Mouse (Mus musculus) spleen, embryonic (tissue): ENCODE measurements around the gene Fgf3.
"Not testable (repeated sequence)": the region's sequence is repeated elsewhere in the genome, so short reads cannot be mapped to it uniquely, and the experiment has no call there.

Experiments used
- CTCF ChIA-PET: fragments of 350-600 bp; sonication (Branson Sonifier 250); formaldehyde crosslinking; loops from one replicate; lab custom pipeline; 2022; lab: Charles Lee

Gene Fgf3

DNA sequence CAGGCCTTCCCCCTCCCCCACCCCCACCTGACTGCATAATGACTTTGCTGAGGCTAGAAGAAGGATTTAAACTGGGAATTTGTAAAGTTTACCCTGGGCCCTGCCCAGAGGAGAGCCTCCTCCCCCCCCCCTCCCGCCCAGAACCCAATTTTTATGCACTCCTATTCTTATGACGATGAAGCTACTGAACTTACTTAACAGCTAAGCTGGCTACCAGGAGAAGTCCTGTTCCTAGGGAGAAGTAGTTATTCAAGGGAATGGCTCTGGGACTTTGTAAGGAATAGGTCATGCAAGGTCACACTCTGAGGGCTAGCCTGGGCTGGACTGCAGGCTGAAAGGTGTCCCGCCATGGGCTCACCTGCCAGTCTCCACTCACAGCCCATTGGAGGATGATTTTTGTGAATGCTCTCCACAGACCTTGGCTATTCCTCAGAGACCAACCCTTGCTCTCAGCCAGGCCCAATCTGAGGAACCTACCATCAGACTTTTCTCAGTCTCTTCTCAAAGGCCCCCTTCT lies 20.0 kb downstream of the Fgf3 start:
- CTCF ChIA-PET, result interaction anchor here (0.6 kb wide), 1 partner anchor 951 kb away, joined by 8 read pairs; no protein-coding TSS in a partner anchor

DNA sequence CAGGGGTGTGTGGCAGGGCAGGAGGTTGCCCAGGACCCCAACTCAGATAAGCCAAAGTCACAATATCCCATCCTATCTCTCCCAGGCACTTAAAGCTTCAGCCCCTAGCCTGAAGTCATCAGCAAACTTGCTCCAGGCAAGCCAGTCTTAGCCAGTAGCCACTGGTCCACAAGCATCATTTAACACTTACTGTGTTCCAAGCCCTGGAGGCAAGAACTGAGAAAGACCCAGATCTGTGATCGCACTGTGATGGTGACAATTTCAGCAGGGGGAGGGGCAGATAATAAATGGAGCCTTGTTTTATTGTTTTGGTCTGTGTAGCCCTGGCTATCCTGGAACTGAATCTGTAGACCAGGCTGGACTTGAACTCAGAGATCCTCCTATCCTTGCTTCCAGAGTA lies 20.8 kb downstream of the Fgf3 start:
- CTCF ChIA-PET, result no interaction called here

DNA sequence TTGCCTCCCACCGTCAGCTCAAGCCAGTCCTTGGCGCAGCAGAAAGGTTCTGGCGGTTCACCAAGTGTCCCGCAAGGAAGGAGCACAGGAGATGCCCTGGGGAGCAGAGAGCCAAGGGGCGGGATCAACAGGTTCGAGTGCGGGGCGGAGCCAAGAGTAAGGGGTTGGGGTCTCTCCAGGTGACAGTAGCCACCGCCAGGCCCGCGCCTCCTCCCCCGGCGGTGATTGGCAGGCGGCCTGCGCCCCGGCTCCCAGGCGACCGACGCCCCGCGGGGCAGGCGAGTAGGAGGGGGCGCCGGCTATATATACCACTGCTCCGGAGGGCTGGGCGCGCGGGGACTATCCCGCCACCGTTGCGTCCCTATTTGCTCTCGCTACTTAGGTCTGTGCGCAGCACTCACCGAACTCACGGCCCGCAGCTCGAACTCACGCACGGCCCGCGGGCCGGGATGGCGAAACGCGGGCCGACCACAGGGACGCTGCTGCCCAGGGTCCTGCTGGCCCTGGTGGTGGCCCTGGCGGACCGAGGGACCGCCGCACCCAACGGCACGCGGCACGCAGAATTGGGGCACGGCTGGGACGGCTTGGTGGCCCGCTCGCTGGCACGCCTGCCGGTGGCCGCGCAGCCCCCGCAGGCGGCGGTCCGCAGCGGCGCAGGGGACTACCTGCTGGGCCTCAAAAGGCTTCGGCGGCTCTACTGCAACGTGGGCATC lies 23.3 kb downstream of the Fgf3 start:
- CTCF ChIA-PET, result no interaction called here

DNA sequence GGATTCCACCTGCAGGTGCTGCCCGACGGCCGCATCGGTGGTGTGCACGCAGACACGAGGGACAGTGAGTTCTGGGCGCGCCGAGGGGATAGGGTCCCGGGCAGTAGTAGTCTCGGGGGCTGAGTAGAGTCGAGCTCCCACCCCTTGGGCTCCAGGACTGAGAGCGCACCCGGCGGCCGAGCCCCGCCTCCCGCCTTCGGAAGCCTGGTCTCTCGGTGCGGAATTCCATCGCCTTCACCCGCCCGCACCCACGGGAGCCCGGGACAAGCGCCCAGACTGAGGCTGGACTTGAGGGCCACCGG lies 23.8 kb downstream of the Fgf3 start:
- CTCF ChIA-PET, result no interaction called here

DNA sequence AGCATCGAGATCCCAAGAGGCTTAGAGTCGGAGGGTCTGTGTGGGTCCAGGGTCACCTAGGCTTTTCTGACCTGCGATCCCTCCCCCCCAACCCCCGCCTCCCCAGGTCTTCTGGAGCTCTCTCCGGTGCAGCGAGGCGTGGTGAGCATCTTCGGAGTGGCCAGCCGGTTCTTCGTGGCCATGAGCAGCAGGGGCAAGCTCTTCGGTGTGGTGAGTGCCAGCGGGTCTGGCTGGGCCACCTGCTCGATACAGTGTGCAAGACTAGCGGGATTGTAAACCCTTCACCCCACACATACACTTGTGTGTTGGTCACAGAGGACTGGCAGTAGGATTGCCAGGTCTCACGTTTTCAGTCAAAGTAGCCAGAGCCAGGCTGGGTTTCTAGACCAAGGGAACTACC lies 24.2 kb downstream of the Fgf3 start:
- CTCF ChIA-PET, result no interaction called here

DNA sequence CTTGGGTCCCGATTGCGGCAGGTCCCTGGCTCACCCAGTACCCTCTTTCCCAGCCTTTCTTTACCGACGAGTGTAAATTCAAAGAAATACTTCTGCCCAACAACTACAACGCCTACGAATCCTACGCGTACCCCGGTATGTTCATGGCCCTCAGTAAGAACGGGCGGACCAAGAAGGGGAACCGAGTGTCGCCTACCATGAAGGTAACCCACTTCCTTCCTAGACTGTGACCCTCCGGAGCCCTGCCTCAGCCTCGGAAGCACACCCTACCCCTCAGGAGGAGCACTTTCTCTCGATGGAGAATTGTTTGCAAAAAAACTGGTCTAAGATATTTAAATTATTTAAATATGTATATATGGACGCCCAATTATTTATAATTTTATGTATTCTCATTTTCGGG lies 24.8 kb downstream of the Fgf3 start:
- CTCF ChIA-PET, result no interaction called here

DNA sequence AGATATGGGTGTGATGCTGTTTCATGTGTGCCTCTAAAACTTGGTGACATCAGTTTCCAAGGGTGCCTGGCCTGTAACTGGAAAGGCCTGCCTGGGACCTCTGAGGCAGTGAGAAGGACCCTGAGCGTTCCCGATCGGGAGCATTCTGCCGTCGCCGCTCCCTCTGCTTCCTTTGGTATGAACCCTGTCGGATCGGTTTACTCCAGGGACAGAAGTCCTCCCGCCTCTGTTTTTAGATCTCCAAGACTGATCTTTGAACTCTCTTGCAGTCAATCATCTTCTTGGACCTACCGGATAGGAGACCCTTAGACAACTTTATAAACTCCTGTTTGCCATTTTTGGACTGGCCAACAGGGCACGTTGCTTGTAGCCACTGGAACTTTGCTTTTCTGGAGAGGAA lies 25.3 kb downstream of the Fgf3 start:
- CTCF ChIA-PET, result interaction anchor here (0.6 kb wide), 1 partner anchor 272 kb away, joined by 3 read pairs; no protein-coding TSS in a partner anchor

DNA sequence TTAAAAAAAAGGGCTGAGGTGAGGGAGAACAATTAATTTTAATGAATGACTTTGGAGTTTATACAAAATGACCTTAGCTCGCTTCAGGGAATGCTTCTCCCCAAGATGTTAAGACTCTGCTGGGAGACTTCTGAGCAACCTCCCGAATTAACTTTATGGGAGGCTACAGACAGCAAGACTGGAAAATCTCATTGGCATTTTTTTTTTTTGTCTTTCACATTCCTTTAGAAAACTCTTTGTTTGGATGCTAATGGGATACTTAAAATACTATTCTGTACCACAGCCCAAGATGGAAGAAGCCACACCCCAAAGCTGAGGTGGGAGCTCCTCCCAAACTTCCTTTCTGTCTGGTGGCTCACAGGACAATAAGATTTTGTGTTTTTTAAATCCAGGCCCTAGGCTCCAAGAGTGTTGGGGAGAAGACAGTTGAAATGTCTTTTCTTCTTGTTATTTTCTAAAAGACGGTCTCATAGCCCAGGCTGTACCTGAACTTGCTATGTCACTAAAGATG lies 26.3 kb downstream of the Fgf3 start:
- CTCF ChIA-PET, result no interaction called here

DNA sequence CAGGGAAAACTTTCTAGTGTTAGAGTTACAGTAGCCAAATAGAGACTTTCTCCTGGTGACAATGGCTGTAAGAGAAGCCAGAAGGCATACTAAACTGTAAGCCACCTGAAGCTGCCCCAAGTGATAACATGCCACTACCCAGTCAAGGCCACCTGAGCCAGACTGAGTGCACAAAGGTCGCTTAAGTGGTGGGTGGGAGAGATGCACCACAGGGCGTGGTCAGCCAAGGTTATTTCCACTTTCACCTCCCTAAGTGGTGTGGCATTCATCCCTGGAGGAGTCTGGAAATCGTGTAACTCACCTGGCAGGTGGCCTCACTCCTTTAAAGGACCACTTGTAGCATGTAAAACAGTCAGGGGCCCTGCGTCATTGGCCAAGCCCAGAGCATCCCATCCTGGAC lies 29.3 kb downstream of the Fgf3 start:
- CTCF ChIA-PET, result no interaction called here

DNA sequence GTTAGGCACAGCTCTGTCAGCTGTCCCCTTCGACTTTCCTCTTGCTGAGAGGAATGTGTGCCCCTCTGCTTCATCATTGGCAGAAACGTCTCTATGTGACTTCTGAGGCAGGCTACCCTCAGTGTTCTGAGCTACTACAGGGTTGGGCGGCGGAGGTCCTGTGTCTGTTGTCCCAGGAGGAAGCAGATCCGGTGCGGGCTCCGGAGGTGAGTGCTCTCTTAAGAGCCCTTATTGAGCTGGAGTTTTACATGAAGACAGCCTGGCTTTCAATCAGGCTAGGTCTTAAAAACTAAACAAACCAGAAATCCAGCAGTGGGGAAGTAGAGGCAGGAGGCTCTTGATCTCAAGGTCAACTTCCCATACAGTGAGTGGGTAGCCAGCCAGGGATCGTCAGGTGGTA lies 29.7 kb downstream of the Fgf3 start:
- CTCF ChIA-PET, result no interaction called here

DNA sequence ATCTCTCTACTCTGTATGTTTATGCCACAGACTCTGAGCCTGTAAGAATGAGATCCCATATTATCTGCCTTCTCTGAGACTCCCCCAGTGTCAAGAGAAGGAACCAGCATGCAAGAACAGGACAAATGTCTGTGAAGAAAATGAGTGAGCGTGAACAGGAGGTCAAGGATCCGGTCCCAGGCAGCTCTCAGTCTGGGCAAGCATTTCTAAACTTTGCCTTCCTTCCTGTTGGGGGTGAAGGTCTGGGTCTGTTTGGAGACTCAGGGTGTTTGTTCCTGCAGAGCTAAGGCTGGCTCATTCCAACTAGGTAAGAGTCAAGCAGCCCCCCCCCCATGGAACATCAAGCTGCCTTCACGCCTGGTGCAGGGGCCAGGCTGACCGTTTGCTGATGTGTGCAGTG lies 34.5 kb downstream of the Fgf3 start:
- CTCF ChIA-PET, result no interaction called here

DNA sequence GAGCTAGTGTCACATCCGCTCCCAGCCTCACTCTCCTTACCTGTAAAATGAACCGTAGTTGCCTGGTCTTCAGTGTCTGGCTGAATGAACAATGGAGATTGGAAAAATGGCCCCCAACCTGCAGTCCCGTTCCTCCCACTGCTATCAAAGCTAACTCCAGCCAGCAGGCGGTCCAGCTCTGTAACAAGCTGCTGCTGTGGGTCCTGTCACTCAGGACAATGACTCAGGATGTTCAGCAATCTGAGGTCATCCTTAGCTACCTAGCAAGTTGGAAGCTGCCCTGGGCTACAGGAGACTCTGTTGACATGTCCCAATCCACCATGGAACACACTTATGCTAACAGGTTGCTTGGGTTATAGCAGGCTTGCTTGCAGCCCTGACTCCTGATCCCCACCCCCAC lies 35.3 kb downstream of the Fgf3 start:
- CTCF ChIA-PET, result no interaction called here

DNA sequence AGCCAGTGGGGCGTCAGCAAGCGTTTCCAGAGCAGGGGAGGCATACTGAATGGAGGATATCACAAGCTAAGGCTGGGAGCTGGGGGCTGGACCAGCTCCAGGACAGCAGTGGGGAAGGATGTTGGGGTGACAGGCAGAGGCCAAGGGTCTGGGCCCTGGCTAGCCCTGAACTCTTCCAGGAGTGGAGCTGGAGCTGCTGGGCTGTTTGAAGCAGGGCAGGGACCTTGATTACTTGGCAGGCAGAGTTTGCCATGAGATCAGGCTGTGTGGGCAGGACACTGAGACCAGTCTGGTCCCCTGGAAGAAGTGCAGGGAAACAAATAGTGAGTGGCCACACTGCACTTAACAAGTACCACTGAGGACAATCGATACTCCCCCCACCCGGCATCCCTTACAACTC lies 36.3 kb downstream of the Fgf3 start:
- CTCF ChIA-PET, result no interaction called here

DNA sequence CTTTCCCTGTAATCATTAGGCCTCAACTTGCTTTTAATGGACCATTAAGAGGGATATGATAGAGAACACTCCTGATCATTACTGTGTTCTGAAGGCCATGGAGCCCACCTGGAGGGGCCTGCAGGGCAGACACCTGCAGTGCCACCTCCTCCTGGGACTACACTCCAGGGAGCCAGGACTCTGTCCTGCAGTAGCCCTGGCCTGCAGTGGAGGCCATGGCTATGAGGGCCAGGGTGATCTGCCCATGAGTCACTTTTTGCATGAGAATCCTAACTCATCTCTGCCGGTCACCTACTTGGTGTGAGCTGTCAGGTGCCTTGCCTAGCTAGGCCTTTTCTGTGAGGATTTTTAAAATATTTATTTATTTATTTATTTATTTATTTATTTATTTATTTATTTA lies 40.5 kb downstream of the Fgf3 start:
- CTCF ChIA-PET, result no interaction called here

DNA sequence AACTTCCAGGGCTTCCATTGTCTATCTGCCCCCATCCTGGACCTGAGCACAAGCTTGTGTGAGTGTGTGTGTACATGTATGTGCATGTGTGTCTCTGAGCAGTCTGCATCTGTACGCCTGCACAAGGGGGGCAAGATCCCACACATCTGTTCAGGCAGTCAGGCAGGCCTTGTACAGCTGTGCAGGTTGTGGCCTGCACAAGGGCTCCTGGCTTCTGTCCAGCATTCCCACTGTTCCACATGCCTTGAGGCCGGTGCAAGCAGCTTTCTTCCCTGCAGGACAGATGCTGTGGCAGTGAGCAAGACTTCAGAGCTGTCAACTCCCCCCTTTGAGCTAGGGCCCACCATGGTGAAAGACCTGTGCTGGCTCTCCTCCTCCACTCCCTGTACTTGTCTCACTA lies 45.2 kb downstream of the Fgf3 start:
- CTCF ChIA-PET, result no interaction called here

DNA sequence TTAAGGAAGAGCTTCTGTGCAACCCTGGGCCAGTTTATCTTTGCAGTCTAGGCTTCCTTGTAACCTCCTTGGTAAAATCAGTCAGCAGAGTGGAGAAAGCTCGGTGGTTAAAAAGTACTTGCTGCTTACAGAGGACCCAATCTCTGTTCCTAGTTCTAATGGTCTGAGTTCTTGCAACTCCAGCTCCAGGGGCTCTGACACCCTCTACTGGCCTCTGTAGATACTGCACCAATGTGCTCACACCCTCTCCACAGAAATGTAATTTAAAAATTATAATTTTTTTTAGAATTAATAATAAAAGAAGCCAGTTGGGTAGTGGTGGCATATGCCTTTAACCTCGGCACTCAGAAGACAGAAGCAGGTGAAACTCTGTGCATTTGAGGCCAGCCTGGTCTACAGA lies 49.8 kb downstream of the Fgf3 start:
- CTCF ChIA-PET, result no interaction called here

DNA sequence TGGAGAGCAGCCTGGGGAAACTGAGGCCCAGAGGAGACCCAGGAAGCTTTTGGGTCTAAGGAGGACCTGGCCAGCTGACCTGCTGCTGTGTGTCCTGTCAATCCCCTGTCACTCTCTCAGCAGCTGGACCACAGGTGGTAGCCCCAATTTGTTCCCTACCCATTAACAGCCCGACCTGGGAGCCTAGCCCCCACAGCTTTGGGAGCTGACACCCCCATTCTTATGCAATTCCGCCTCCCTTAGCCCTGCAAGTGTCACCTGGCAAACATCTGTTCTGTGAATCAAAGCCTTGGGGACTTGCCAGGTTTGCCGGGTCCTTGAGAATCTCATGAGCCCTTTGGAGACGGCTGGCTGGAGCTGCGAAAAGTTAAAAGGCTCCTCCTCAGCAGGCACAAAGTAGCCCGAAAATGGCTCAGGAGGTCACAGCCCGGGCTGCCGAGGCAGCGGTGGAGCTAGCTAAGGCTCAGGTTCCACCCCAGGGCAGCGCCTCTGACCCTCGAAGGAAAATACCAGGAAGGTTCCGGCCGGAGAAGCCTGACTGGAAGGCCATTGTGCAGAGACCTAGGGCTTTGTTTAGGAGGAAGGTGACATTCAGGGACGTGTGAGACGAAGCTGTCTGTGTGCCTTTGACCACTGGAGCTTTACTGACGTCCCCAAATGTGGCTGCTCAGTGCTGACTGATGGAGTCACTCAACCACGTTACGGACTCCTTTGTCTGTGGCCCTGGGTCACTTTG lies 50.8 kb downstream of the Fgf3 start:
- CTCF ChIA-PET, result no interaction called here

DNA sequence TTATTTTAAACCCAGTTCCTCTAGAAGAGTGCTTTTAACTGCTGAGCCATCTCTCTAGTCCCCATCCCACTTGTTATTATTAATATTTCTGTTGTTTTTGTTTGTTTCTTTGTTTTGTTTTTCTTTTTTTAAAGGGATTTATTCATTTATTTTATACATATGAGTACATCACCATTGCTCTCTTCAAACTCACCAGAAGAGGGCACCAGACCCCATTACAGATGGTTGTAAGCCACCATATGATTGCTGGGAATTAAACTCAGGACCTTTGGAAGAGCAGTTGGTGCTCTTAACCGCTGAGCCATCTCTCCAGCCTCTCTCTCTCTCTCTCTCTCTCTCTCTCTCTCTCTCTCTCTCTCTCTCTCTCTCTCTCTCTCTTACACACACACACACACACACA lies 52.8 kb downstream of the Fgf3 start:
- CTCF ChIA-PET, result not testable (repeated sequence)

DNA sequence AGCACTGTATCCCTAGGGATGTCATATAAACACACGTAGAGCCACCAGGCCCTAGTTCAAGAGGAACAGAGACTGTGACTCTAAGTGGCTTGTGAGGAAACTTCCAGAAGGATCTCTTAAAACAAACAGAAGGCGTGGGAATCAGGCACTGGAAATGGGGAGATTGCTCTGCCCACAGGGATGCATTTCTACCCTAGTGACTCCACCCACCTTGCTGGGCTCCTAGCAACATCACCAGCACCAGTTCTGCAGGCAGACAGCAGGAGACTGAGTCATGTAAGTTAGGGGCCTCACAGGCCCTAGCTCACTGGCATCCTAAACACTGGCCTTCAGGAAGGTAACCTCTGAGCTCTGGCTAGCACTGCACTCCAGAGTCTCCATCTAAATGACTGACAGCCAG lies 54.0 kb downstream of the Fgf3 start:
- CTCF ChIA-PET, result no interaction called here

DNA sequence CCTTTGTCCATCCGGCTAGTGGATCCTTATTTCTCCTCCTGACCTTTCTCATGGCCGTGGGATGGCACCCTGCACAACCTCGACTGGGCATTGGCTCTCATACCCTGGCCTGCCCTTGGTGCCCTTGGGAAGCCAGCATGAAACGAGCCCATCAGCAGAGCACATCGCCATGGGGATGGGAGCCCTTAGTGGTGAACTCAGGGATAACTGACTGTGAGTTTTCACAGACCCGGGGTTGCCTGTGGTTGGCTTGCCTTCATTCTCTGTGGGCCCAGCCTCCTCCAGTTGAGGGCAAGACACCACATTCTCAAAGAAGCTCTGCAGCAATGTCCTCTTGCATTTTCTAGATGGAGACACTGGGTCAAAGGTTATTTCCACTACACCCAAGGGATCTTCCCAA lies 54.4 kb downstream of the Fgf3 start:
- CTCF ChIA-PET, result interaction anchor here (0.7 kb wide), 1 partner anchor 15 kb away, joined by 3 read pairs; no protein-coding TSS in a partner anchor
